Mouse (Mus musculus): ENCODE measurements at regions not wholly inside any gene's neighbourhood (a gene's known extent, or its start where the extent isn't known, plus 50 kb on each side); places are given as distances from the start of the nearest gene placed in this dataset.
A peak's percentile ranks its signal among the peaks of the same experiment; 100 is the strongest.

- DNase-seq (ENCODE audit: low spot score in 2 of 2), result no peak
These were observed 205.8 kb upstream of the Cd180 start for GRCm38 (mm10) chr13:102487416-102488097.

GRCm38 (mm10) chr13:102491370-102491769 is 202.0 kb upstream of the Cd180 start:
- no peak for DNase-seq (ENCODE audit: low spot score in 2 of 2)

- no peak for DNase-seq (ENCODE audit: low spot score in 2 of 2)
These were observed 189.0 kb upstream of the Cd180 start for GRCm38 (mm10) chr13:102504157-102504947.

- no peak for DNase-seq (ENCODE audit: low spot score in 2 of 2)
These were observed 186.1 kb upstream of the Cd180 start for GRCm38 (mm10) chr13:102507226-102507625.

- DNase-seq (ENCODE audit: low spot score in 2 of 2), result no peak
These were observed 185.4 kb upstream of the Cd180 start for GRCm38 (mm10) chr13:102507916-102508315.

GRCm38 (mm10) chr13:102510733-102511279 is 182.6 kb upstream of the Cd180 start:
- DNase-seq (ENCODE audit: low spot score in 2 of 2), result no peak

GRCm38 (mm10) chr13:102518169-102518882 is 175.0 kb upstream of the Cd180 start:
- peak in 1 of 2 experiments; percentile 20 for DNase-seq (ENCODE audit: low spot score in 2 of 2)

- no peak for DNase-seq (ENCODE audit: low spot score in 2 of 2)
These were observed 171.9 kb upstream of the Cd180 start for GRCm38 (mm10) chr13:102521427-102521826.

GRCm38 (mm10) chr13:102522080-102522479 is 171.3 kb upstream of the Cd180 start:
- no peak for DNase-seq (ENCODE audit: low spot score in 2 of 2)

- no peak for DNase-seq (ENCODE audit: low spot score in 2 of 2)
These were observed 166.7 kb upstream of the Cd180 start for GRCm38 (mm10) chr13:102526621-102527140.

- DNase-seq (ENCODE audit: low spot score in 2 of 2), result peak; percentile 32 to 77
These were observed 159.6 kb upstream of the Cd180 start for GRCm38 (mm10) chr13:102533784-102534183.

- DNase-seq (ENCODE audit: low spot score in 2 of 2), result peak; percentile 11 to 20
These were observed 155.7 kb upstream of the Cd180 start for GRCm38 (mm10) chr13:102537424-102538242.

GRCm38 (mm10) chr13:102540436-102540835 is 152.9 kb upstream of the Cd180 start:
- no peak for DNase-seq (ENCODE audit: low spot score in 2 of 2)

- DNase-seq (ENCODE audit: low spot score in 2 of 2), result peak in 1 of 2 experiments; percentile 10
These were observed 148.8 kb upstream of the Cd180 start for GRCm38 (mm10) chr13:102544359-102545165.

- DNase-seq (ENCODE audit: low spot score in 2 of 2), result no peak
These were observed 147.3 kb upstream of the Cd180 start for GRCm38 (mm10) chr13:102545845-102546615.

- no peak for DNase-seq (ENCODE audit: low spot score in 2 of 2)
These were observed 145.1 kb upstream of the Cd180 start for GRCm38 (mm10) chr13:102548252-102548651.

- DNase-seq (ENCODE audit: low spot score in 2 of 2), result no peak
These were observed 126.3 kb upstream of the Cd180 start for GRCm38 (mm10) chr13:102566846-102567572.

- no peak for DNase-seq (ENCODE audit: low spot score in 2 of 2)
These were observed 123.8 kb upstream of the Cd180 start for GRCm38 (mm10) chr13:102569580-102569979.

Data from layer of hippocampus, postnatal 14 days (tissue).